Mouse (Mus musculus) spleen, adult 12 weeks (tissue): ENCODE results near the gene Fmn2.

Source experiments
- DNase-seq: peaks from one replicate; pipeline ENCODE4 v3.0.0; 2022; ENCODE audit warnings: low spot score

Gene Fmn2

GRCm38 (mm10) chr1:174811846-174812245, 310.2 kb downstream of the Fmn2 start:
- no peak for DNase-seq

GRCm38 (mm10) chr1:174826562-174826961, 324.9 kb downstream of the Fmn2 start:
- no peak for DNase-seq

GRCm38 (mm10) chr1:174836861-174837260, 335.2 kb downstream of the Fmn2 start:
- DNase-seq, result no peak

- DNase-seq, result no peak
Measured at GRCm38 (mm10) chr1:174844786-174845185, 343.2 kb downstream of the Fmn2 start.

GRCm38 (mm10) chr1:174856188-174856587, 354.6 kb downstream of the Fmn2 start:
- no peak for DNase-seq

GRCm38 (mm10) chr1:174860407-174861118, 358.9 kb downstream of the Fmn2 start:
- DNase-seq, result no peak
